Mouse (Mus musculus) embryo, embryonic 10 days (tissue): ENCODE data around the gene Syt16.

ENCODE experiments used
- DNase-seq: peaks from one replicate; pipeline ENCODE4 v3.0.0-alpha.2; 2015; ENCODE audit warnings: low spot score

Gene Syt16

GRCm38 (mm10) chr12:74013739-74014138, 16.3 kb downstream of the Syt16 start:
- peak; percentile 90 for DNase-seq

DNA sequence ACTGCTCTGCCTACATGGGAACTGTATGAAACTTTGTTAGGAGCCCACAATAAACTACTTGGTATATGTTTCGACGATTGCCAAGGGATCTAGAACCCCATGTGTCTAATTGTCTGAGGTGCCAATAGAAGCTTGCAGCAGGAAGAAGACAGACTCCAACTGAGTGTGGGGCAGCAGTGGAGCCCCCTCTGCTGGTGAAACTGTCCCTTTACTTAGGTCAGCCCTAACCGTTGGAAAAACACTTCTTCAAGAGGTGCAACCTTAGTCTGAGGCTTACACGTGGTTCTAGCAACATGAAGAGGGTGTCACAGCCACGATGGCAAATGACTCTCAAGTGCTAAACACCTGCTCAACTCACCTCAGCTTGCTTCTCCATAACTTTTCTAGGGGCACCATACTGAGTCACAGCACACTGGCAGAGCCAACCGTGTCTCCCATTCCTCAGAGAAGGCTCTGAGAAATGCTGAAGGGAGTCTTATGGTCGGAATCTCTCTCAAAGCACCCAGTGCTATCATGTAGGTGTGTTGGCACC, 17.3 kb downstream of the Syt16 start:
- DNase-seq, result peak; percentile 21

- DNase-seq, result no peak
Observed at GRCm38 (mm10) chr12:74015491-74015890, 18.0 kb downstream of the Syt16 start.

DNA sequence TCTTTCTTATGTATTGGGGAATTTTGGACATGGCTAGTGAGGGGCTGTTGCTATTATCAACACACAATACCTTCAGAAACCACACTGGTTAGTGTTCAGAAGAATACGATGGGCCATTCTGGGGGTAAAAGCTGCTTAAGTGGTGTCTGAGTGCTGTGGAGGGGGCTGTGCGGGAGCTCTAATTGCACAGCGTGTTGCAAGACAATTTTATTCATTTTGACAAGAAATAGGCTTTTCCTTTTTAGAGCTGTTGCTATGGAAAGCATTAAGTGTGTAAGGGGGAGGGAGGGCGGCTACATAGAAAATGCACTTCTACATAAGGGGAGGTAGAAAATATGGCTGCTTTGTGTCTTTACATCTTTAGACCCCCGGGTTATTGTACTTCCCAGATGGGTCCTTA, 25.8 kb downstream of the Syt16 start:
- no peak for DNase-seq

DNA sequence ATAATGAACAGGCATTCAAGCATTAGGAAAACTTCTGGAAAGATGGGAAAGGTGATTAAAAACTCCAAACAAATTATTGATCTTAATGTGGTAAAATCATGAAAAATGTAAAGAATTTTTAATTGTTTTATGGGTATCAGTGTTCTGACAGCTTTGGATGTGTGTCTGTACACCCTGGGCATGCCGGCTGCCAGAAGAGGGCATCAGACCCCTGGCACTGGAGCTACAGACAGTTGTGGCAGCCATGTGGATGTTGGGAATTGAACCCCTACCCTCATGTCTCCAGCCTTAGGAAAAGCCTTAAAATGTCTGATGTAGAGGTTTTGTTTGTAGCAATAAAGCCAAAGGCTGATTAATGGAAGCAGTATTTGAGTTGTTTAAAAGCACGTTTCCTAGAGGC, 27.5 kb downstream of the Syt16 start:
- DNase-seq, result no peak

- no peak for DNase-seq
Observed at GRCm38 (mm10) chr12:74043225-74043624, 45.8 kb downstream of the Syt16 start.

GRCm38 (mm10) chr12:74043755-74044154, 46.3 kb downstream of the Syt16 start:
- DNase-seq, result no peak

DNA sequence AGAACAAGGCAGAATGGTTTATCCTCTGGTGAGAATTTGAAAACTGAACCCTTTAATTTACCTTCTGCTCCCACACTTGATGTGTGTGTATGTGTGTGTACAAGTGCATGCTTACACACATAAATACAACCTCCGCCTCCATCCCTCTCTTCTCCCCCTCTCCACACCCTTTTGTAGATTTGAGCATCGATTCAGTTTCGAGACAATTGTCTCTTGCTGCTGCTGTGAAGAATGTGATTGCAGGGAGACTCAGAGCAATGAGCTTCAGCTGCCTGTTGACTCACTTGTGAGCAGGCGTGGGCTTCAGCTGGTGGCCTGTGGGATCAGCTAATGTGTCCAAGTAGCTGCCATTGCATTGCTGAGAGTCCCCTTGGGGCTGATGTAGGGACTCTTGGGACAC, 46.8 kb downstream of the Syt16 start:
- DNase-seq, result no peak

DNA sequence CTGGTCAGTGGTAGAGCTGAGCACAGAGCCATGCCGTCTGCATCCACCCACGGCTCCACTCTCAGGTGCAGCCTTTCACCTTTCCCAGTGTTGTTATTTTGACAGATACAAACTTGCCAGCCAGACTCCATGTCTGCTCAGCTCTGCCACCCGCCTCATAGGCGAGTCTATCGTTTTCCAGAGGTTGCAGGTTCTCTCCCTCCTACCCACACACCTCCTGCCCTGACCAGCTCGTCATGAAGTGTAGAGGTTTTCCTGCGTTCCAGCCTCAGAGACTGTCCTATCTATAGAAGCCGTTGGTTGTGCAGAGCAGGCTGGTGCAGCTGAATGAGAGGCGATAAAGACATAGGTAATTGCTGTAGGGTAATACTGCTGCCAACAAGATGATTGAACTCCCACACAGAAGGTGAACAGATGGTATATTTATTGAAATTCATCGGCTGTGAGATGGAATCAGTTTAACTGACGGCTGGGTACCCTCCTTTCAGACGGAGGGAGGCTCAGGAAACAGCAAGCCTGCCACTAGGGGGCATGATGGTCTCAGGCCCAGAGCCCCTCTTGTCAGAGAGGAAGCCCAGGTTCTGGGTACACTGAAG, 58.0 kb downstream of the Syt16 start:
- peak; percentile 82 for DNase-seq

GRCm38 (mm10) chr12:74056162-74056561, 58.7 kb downstream of the Syt16 start:
- DNase-seq, result no peak

DNA sequence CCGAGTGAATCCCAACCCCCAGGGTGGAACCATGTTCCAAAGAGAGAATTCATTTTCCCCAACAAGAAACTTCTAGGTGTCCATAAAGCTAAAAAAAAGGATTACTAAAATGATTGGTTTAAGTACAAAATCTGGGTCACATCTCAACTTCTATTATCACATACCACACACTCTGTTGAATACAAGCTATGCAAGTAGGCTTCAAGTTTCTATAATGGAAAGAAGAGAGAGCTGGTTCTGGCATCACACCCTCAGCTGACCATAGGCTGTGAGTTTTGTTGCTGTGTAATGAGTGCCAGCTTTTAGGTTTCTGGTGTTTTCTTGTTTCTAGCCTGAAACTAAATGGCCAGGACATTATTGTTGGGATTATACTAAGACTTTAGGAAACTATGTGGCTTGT, 65.1 kb downstream of the Syt16 start:
- no peak for DNase-seq

- DNase-seq, result no peak
Observed at GRCm38 (mm10) chr12:74068912-74069311, 71.5 kb downstream of the Syt16 start.

DNA sequence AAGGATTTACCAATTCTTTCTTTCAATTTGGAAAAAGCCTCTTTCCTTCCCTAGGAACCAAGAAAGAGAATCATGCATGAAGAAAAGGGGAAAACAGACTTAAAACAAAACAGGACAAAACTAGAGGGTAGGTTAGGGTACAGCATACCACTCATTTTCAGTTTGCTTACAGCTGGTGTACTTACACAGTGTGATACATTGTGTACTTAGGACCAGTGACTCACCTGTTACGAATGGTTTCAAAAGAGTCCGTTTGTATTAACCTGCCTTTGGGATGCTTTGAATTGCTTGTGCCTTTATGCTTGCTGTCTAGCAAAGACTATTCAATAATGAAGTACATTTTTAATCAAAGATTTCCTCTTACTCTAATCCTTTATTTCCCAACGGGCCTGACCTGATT, 78.1 kb downstream of the Syt16 start:
- DNase-seq, result no peak

- no peak for DNase-seq
Observed at GRCm38 (mm10) chr12:74076091-74076490, 78.6 kb downstream of the Syt16 start.

DNA sequence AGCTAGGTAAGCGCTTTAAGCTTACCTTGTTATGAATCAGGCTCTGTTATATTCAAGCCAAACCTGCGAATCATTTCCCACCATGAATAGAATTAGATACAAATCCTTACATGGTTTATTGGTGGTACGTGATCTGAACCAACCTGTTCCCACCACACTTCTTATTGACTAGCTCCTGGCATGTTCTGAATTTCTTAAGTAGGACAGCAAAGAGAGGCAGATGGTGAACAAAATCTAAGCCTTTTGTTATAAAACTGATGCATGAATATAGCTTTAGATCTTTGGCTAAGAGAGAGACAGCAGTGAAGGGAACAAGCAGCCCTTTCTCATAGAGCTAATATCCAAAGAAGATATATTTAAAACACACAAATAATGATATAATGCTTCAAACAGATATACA, 83.7 kb downstream of the Syt16 start:
- DNase-seq, result no peak

DNA sequence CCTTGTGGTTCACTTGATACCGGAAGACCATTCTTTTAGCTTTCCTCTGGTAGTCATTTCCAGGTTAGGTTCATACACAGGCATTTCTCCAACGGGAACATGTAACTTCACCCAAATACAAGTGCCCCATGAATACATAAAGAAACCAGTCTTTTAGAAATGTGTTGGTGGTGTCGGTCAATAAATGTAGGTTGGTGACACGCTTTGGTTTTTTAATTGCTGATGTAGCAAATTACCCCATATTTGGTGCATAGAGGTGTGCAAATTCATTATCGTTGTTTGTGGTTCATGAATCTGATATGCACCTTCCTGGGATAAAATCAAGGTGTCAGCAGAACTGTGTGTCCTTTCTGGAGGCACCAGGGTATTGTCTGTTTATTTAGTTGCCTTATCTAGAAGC, 86.9 kb downstream of the Syt16 start:
- no peak for DNase-seq

DNA sequence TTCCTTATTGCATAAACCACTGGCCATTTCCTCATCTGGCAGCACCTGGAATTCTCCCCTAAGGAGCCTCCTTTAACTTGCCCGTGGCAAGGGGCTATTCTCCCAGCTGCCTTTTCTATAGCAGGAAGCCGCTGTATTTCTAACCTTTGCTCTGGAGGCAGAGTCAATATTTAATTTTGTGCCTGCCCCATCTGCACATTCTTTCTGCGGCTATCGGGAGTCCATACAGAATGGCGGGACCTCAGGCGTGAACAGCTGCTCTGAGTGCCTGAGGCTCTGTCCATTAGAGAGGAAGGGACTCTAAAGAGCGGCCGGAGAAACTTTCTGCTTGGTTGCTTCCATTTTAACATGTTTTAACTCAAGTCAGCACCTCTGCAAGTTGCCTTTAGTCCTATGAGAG, 89.6 kb downstream of the Syt16 start:
- DNase-seq, result peak; percentile 24

DNA sequence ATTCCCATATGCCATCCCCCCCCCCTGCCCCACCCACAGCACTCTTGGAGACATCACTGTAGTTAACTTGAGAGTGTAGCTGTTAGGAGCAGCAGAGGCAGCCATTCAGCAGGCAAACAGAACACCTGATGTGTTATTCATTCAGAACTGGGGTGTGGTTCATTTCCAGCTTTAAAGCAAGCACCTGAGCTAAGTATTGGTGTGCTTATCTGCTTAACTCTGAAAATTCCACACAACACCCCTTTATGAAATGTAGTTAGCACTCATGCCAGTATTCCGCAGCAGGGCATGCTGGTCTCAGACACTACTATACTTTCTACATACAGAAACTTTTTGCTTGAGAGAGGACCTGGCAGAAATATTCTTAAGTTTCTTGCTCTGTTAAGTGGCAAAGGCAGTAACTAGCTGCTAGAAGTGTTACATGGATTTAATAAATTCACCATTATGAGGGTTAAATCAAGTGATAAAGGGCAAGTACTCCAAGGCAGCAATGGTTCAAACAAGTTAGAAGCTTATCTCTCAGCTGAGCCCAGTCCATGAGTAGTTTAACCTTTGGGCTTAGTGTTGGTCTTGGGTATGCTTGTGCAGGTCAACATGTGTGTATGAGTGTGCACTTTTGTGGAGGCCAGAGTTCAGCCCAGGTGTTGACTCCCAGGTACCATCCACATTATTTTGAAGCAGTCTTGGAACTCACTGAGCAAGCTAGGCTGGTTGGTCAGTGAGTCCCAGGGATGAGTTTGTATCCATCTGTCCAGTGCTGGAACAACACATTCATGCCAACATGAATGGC, 92.1 kb downstream of the Syt16 start:
- DNase-seq, result no peak

GRCm38 (mm10) chr12:74092546-74092945, 95.1 kb downstream of the Syt16 start:
- DNase-seq, result no peak

DNA sequence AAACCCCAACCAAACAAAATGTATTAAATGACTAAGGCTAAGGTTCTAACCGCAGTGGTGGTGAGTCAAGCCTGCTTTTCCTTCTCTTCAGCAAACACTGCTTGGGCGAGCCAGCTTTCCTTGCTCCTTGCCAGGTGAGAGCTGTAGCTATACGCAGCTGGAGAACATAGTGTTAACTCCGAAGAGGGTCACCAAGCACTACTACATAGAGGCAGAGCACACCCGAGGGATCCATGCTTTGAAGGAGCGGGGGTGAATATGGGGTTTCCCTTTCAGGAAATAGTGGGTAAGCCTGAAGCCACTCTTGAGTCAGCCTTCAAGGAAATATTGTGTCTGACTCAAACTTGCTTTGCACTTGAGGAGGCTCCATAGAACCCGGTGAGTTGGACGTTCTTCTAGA, 95.6 kb downstream of the Syt16 start:
- DNase-seq, result no peak

DNA sequence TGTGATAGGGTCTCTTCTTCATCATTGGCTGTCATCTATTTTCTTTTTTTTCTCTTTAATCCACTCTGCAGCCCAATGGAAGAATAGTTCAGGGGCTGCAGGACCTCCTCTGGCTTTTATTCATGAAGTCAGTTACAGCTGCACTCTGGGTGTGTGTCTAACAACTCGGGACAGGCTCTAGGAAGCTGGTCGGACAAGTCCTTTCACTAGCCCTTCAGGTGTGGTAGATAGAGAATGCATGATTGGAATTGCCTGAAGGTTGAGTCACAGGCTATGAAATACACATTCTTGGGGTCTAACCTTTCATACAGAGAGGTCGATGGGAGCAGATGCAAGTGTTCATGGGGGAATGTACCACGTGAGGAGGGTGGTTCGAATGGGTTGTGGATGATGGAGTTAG, 97.2 kb downstream of the Syt16 start:
- no peak for DNase-seq

DNA sequence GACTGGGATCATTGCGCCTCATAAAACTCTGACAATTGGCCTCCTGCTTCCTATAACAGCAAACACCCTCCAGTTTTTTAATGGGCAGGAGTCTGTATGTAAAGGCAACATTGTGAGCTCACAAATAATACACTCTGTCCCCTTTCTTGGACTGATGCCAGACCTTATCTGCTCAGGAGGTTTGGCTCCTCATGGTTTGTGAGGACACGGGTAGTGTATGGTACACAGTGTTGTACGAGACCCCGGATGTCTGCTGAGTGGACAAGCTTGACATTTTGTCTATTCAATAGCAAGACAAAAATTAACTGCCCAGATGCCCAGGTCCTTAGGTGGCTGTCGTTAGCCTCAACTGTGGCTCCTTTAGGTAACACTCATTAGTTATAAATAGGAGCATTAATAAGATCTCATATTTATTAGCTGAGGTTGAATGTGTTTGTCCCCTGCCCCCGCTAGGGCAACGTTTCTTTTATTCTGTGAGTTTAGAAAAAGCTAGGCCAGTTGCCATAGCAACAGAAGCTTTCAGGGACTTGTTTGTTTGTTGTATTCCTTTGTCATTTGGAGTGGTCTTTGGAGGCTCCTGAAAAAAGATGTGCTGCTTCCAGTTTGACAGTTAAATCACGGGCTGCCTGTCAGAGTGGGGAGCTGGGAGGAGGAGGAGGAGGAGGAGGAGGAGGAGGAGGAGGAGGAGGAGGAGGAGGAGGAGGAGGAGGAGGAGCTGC, 101.3 kb downstream of the Syt16 start:
- DNase-seq, result peak; percentile 23
